Mouse (Mus musculus) midbrain, embryonic 11.5 days (tissue): Measurements from ENCODE around the gene Col4a2. TPM values are rescaled to one million over a fixed set of nuclear protein-coding genes. Genes with fewer than 3 reads are reported as not detected.

Source experiments
- ATAC-seq: fragments of 200-750 bp; cut with Nextera tagmentation; 2 replicates; pipeline ENCODE4 v1.8.0; 2017; ENCODE audit warnings: moderate TSS enrichment, moderate library complexity; ENCODE audit not compliant: low FRiP score
- DNase-seq: peaks from one replicate; pipeline ENCODE4 v3.0.0; 2015; ENCODE audit warnings: low spot score; ENCODE audit errors: missing footprints
- H3K27ac ChIP-seq: fragments of 300-500 bp; sonication (generic); 2 replicates; pipeline ENCODE4 v1.5.1; 2014; ENCODE audit warnings: low read depth, low read length
- H3K27me3 ChIP-seq: fragments of 300-500 bp; sonication (generic); 2 replicates; pipeline ENCODE4 v1.6.1; 2014; ENCODE audit warnings: mild to moderate bottlenecking, low read length, moderate library complexity, mixed read lengths; ENCODE audit not compliant: control insufficient read depth, insufficient read depth
- H3K36me3 ChIP-seq: fragments of 300-500 bp; sonication (generic); 2 replicates; pipeline ENCODE4 v1.6.1; 2014; ENCODE audit warnings: mild to moderate bottlenecking, low read length, moderate library complexity, mixed read lengths; ENCODE audit not compliant: control insufficient read depth, insufficient read depth
- H3K4me1 ChIP-seq: fragments of 300-500 bp; sonication (generic); 2 replicates; pipeline ENCODE4 v1.6.1; 2014; ENCODE audit warnings: low read length; ENCODE audit not compliant: control insufficient read depth, insufficient read depth
- H3K4me2 ChIP-seq: fragments of 300-500 bp; sonication (generic); 2 replicates; pipeline ENCODE4 v1.6.1; 2014; ENCODE audit warnings: mild to moderate bottlenecking, moderate library complexity
- H3K4me3 ChIP-seq: fragments of 300-500 bp; sonication (generic); 2 replicates; pipeline ENCODE4 v1.5.1; 2014; ENCODE audit warnings: low read depth, low read length
- H3K9ac ChIP-seq: fragments of 300-500 bp; sonication (generic); 2 replicates; pipeline ENCODE4 v1.6.1; 2014; ENCODE audit warnings: low read length
- H3K9me3 ChIP-seq: fragments of 300-500 bp; sonication (generic); 2 replicates; pipeline ENCODE4 v1.6.1; 2016; ENCODE audit warnings: low read length; ENCODE audit not compliant: control insufficient read depth
- WGBS: fragments of 180-500 bp; shearing (Covaris S2); extraction: QIAGEN DNeasy Blood & Tissue Kit; methylation state at CpG from one replicate; pipeline ENCODE4 v1.1.7; 2014; 5-methylcytosine and 5-hydroxymethylcytosine counted together
- polyA plus RNA-seq: library from polyadenylated mRNA; unstranded; fragments of >200 nt; fragmentation: Nextera tagmentation; extraction: Ambion mirVana; gene quantifications from 2 replicates; pipeline ENCODE4 v1.2.1, GENCODE M21; 2014

Col4a2 gene
- polyA plus RNA-seq, 1 experiment from 2014 or later = 34.1 TPM

GRCm38 (mm10) chr8:11327722-11328417, 15.3 kb downstream of the Col4a2 start:
- no peaks in the 10 kb centered on the region for H3K36me3 ChIP-seq
- no peak overlapping the region for H3K9ac ChIP-seq
- DNase-seq (no peak), ATAC-seq (no peak)
- H3K4me1 ChIP-seq = no peaks in the 10 kb centered on the region
- H3K27me3 ChIP-seq = no peaks in the 10 kb centered on the region
- no peak overlapping the region for H3K4me3 ChIP-seq
- WGBS = 52% methylated on average over 5 of the region's 5 CpGs
- no peaks in the 10 kb centered on the region for H3K9me3 ChIP-seq
- H3K4me2 ChIP-seq = no peak overlapping the region
- H3K27ac ChIP-seq = no peak overlapping the region

- Histone ChIP-seq H3K9ac (no peak overlapping the region), H3K4me3 (no peak overlapping the region), H3K27ac (no peak overlapping the region), H3K27me3 (no peaks in the 10 kb centered on the region), H3K4me2 (no peak overlapping the region), H3K9me3 (no peaks in the 10 kb centered on the region), H3K4me1 (no peaks in the 10 kb centered on the region), H3K36me3 (no peaks in the 10 kb centered on the region)
- ATAC-seq (no peak), DNase-seq (no peak)
- WGBS = 75% methylated on average over 4 of the region's 4 CpGs
Measured at GRCm38 (mm10) chr8:11331561-11331960, 19.0 kb downstream of the Col4a2 start.

GRCm38 (mm10) chr8:11333746-11334145, 21.1 kb downstream of the Col4a2 start:
- ATAC-seq = no peak

GRCm38 (mm10) chr8:11334493-11334892, 21.9 kb downstream of the Col4a2 start:
- 92% methylated on average over 3 of the region's 3 CpGs for WGBS
- Histone ChIP-seq H3K9me3 (no peaks in the 10 kb centered on the region), H3K4me2 (no peak overlapping the region), H3K27me3 (no peaks in the 10 kb centered on the region), H3K27ac (no peak overlapping the region), H3K9ac (no peak overlapping the region), H3K4me3 (no peak overlapping the region), H3K4me1 (no peaks in the 10 kb centered on the region), H3K36me3 (no peaks in the 10 kb centered on the region)
- no peak for DNase-seq
- no peak for ATAC-seq

More at GRCm38 (mm10) chr8:11333746-11334145, 21.1 kb downstream of the Col4a2 start:
- no peak for DNase-seq
- no peaks in the 10 kb centered on the region for H3K4me1 ChIP-seq
- H3K9me3 ChIP-seq = no peaks in the 10 kb centered on the region
- no peaks in the 10 kb centered on the region for H3K27me3 ChIP-seq
- no peak overlapping the region for H3K9ac ChIP-seq
- no peak overlapping the region for H3K4me3 ChIP-seq
- H3K36me3 ChIP-seq = no peaks in the 10 kb centered on the region
- no peak overlapping the region for H3K4me2 ChIP-seq
- no peak overlapping the region for H3K27ac ChIP-seq
- WGBS = 85% methylated on average over 6 of the region's 6 CpGs

- no peak overlapping the region for H3K27ac ChIP-seq
- ATAC-seq (no peak), DNase-seq (no peak)
- H3K4me1 ChIP-seq = no peaks in the 10 kb centered on the region
- no peaks in the 10 kb centered on the region for H3K9me3 ChIP-seq
- H3K27me3 ChIP-seq = no peaks in the 10 kb centered on the region
- H3K36me3 ChIP-seq = no peaks in the 10 kb centered on the region
- no peak overlapping the region for H3K9ac ChIP-seq
- WGBS = 90% methylated on average over 4 of the region's 4 CpGs
- no peak overlapping the region for H3K4me3 ChIP-seq
- H3K4me2 ChIP-seq = no peak overlapping the region
Measured at GRCm38 (mm10) chr8:11335238-11335637, 22.6 kb downstream of the Col4a2 start.

DNA sequence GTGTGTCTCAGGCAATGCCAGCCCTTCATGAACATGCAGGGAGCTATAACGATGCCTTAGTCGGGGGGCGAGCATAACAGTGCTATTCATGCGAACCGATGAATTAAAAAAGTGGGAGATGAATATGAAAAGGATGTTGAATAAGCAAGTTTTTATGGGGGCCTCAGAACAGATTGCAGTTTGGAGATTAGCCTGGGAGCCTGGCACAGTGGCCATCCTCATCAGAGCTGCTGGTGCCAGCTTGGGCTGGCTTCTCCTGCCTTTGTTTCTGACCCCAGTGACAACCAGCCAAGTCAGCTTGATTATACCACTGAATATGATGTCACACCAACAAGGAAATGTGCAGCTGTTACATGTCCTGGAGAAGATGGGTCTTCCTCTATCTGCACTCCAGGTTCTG, 23.7 kb downstream of the Col4a2 start:
- 96% methylated on average over 5 of the region's 5 CpGs for WGBS

DNA sequence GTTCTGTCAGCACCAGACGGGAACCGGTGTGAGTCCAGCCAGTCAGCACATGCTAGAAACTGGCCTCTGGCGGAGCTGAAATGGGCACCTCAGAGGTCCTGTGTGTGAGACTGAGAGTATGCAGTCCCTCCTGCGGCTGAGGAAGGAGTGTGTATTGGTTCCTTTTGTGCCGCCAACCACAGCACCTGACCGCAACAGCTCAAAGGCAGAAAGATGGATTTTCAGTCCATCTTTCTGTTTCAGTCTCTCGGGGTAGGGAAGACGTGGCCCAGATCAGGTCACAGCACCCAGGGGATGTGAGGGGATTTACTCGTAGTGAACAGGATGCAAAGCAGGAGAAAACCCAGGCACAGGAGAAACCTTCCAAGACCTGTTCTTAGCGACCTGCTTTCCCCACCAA, 25.0 kb downstream of the Col4a2 start:
- no peaks in the 10 kb centered on the region for H3K36me3 ChIP-seq
- ATAC-seq (no peak), DNase-seq (no peak)
- H3K4me2 ChIP-seq = no peak overlapping the region
- H3K27ac ChIP-seq = no peak overlapping the region
- no peak overlapping the region for H3K4me3 ChIP-seq
- no peak overlapping the region for H3K9ac ChIP-seq
- 84% methylated on average over 10 of the region's 10 CpGs for WGBS
- H3K4me1 ChIP-seq = no peaks in the 10 kb centered on the region
- no peaks in the 10 kb centered on the region for H3K27me3 ChIP-seq
- no peaks in the 10 kb centered on the region for H3K9me3 ChIP-seq

More for the DNA sequence above, 23.7 kb downstream of the Col4a2 start:
- ATAC-seq (no peak), DNase-seq (no peak)
- no peak overlapping the region for H3K4me2 ChIP-seq
- no peaks in the 10 kb centered on the region for H3K9me3 ChIP-seq
- H3K27ac ChIP-seq = no peak overlapping the region
- H3K4me3 ChIP-seq = no peak overlapping the region
- no peaks in the 10 kb centered on the region for H3K36me3 ChIP-seq
- no peak overlapping the region for H3K9ac ChIP-seq
- no peaks in the 10 kb centered on the region for H3K27me3 ChIP-seq
- H3K4me1 ChIP-seq = no peaks in the 10 kb centered on the region

GRCm38 (mm10) chr8:11338507-11338906, 25.9 kb downstream of the Col4a2 start:
- Histone ChIP-seq H3K9ac (no peak overlapping the region), H3K27me3 (no peaks in the 10 kb centered on the region), H3K36me3 (no peaks in the 10 kb centered on the region), H3K4me1 (no peaks in the 10 kb centered on the region), H3K4me2 (no peak overlapping the region), H3K9me3 (no peaks in the 10 kb centered on the region), H3K4me3 (no peak overlapping the region), H3K27ac (no peak overlapping the region)
- 91% methylated on average over 9 of the region's 9 CpGs for WGBS
- ATAC-seq (no peak), DNase-seq (no peak)

GRCm38 (mm10) chr8:11340310-11341110, 27.9 kb downstream of the Col4a2 start:
- Histone ChIP-seq H3K9me3 (no peaks in the 10 kb centered on the region), H3K4me1 (no peaks in the 10 kb centered on the region), H3K4me3 (no peak overlapping the region), H3K27me3 (no peaks in the 10 kb centered on the region), H3K27ac (no peak overlapping the region), H3K4me2 (no peak overlapping the region), H3K9ac (no peak overlapping the region), H3K36me3 (no peaks in the 10 kb centered on the region)
- ATAC-seq (no peak), DNase-seq (no peak)
- 68% methylated on average over 12 of the region's 12 CpGs for WGBS
